Comparison of ENCODE assay signal across 7 mouse cellular contexts in the genomic region with DNA sequence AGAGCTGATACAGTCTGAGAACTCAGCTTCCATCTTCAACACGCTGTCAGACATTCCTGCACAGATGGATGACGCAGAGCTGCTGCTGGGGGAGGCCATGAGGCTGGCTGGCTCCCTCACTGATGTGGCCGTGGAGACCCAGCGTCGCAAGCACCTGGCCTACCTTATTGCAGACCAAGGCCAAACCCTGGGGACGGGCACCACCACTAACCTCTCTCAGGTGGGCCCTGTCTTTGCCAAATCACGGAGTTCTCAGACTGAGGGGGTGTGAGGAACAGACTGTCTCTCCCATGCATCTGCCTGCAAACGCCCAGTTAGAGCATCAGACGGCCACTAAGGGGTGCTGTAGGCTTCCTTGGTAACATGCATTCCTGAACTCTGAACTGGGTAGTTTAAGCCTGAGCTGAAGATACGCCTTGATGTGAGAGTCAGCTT. TPM values are rescaled to one million over a fixed set of nuclear protein-coding genes. Genes with fewer than 3 reads are reported as not detected.
DNase-seq lines count a peak whose midpoint lies in the region; ATAC-seq and TF ChIP-seq lines count a peak whose summit lies in the region.

No protein-coding gene starts in this region.

- in situ Hi-C loops in CH12.LX (cut with MboI; ENCODE audit: low pct_ligation_motif_present, low pct_unique_long_range_greater_than_20kb, low sequenced_read_pairs) = no loop called here

- dilution Hi-C loops in CH12.LX (cut with MboI; ENCODE audit: extremely low pct_ligation_motif_present, extremely low pct_unique_long_range_greater_than_20kb, low sequenced_read_pairs) = no loop called here

- H3K79me2 ChIP-seq in CH12.LX (replicated peaks; ENCODE audit: control insufficient read depth, extremely low read depth, insufficient read depth, poor library complexity, severe bottlenecking) = no peaks in the 10 kb centered on the region

- H3K9me3 ChIP-seq in CH12.LX (replicated peaks; ENCODE audit: low read length) = no peaks in the 10 kb centered on the region
- H3K9me3 ChIP-seq in forebrain, embryonic 13.5 days (replicated peaks) = no peaks in the 10 kb centered on the region

- H3K9ac ChIP-seq in CH12.LX (ENCODE audit: insufficient read depth, low read depth) = no peak overlapping the region
- no peak overlapping the region for H3K9ac ChIP-seq in forebrain, embryonic 13.5 days

- peaks cover 63 to 91% of the 10 kb centered on the region in 2 experiments for H3K36me3 ChIP-seq in CH12.LX (replicated peaks in 1 of 2; ENCODE audit: control insufficient read depth in 1 of 2, insufficient read depth in 1 of 2, low read length in 1 of 2)
- H3K36me3 ChIP-seq in forebrain, embryonic 13.5 days (ENCODE audit: poor library complexity, severe bottlenecking) = peaks cover 75% of the 10 kb centered on the region

- TF ChIP-seq CTCF in layer of hippocampus, adult 2 months (conservative IDR thresholded peaks at IDR 0.05) = peak; percentile 74
- peak; percentile 12 to 72; a peak in 2 of 4 replicates for TF ChIP-seq CTCF in CH12.LX (conservative IDR thresholded peaks at IDR 0.05 in 1 of 2, IDR thresholded peaks at IDR 0.05 in 1 of 2; ENCODE audit: low read depth in 2 of 2, low read length in 2 of 2)

- no peak for TF ChIP-seq EP300 in CH12.LX (IDR thresholded peaks at IDR 0.05; ENCODE audit: low read length)

- no peaks in the 10 kb centered on the region for H3K4me1 ChIP-seq in CH12.LX (ENCODE audit: control insufficient read depth in 1 of 2, insufficient read depth in 2 of 2)
- H3K4me1 ChIP-seq in forebrain, embryonic 13.5 days = no peaks in the 10 kb centered on the region

- no peak overlapping the region for H3K4me3 ChIP-seq in layer of hippocampus, adult 2 months
- H3K4me3 ChIP-seq in CH12.LX (replicated peaks in 1 of 3; ENCODE audit: low read depth in 2 of 3, low read length in 2 of 3, poor library complexity in 1 of 3) = no peak overlapping the region
- no peak overlapping the region for H3K4me3 ChIP-seq in forebrain, embryonic 13.5 days

- H3K27me3 ChIP-seq in CH12.LX (replicated peaks) = no peaks in the 10 kb centered on the region
- H3K27me3 ChIP-seq in forebrain, embryonic 13.5 days = no peaks in the 10 kb centered on the region

- no peak for TF ChIP-seq POLR2A in CH12.LX (IDR thresholded peaks at IDR 0.05; ENCODE audit: low read depth, low read length)

- ATAC-seq in forebrain, embryonic 13.5 days = no peak

- no peak overlapping the region for H3K4me2 ChIP-seq in CH12.LX (ENCODE audit: insufficient read depth, low read depth, poor library complexity, severe bottlenecking)
- H3K4me2 ChIP-seq in forebrain, embryonic 13.5 days = no peak overlapping the region

- DNase-seq in layer of hippocampus, adult 2 months (ENCODE audit: low spot score in 2 of 2) = peak in 1 of 2 experiments; percentile 65
- DNase-seq in layer of hippocampus, adult 9-11 months = no peak
- DNase-seq in CH12.LX (ENCODE audit: extremely low read depth) = peak; percentile 47
- DNase-seq in adipocyte (ENCODE audit: low spot score) = peak; percentile 16
- DNase-seq in lung, postnatal 10 days = peak; percentile 55
- no peak for DNase-seq in urinary bladder, postnatal 10 days (ENCODE audit: low spot score)

- peak; percentile 67 for TF ChIP-seq RAD21 in CH12.LX (IDR thresholded peaks at IDR 0.05; ENCODE audit: low read depth, low read length)

- WGBS in forebrain, embryonic 13.5 days = 67% methylated on average over 10 of the region's 10 CpGs

- H3K27ac ChIP-seq in layer of hippocampus, adult 2 months = peak overlapping the region; percentile 81
- H3K27ac ChIP-seq in CH12.LX (ENCODE audit: insufficient read depth, low read depth) = no peak overlapping the region
- no peak overlapping the region for H3K27ac ChIP-seq in forebrain, embryonic 13.5 days

TF ChIP-seq in CH12.LX, 34 proteins besides CTCF, POLR2A, EP300 and RAD21:
- TF ChIP-seq SMC3 (IDR thresholded peaks at IDR 0.05; ENCODE audit: low read depth, low read length) (peak; percentile 63), USF1 (IDR thresholded peaks at IDR 0.05; ENCODE audit: low read depth, low read length) (no peak), ZMIZ1 (IDR thresholded peaks at IDR 0.05; ENCODE audit: low read depth, low read length) (no peak), TBP (conservative IDR thresholded peaks at IDR 0.05; ENCODE audit: low read depth, low read length) (no peak), MXI1 (IDR thresholded peaks at IDR 0.05; ENCODE audit: low read depth, low read length) (no peak), MAX (IDR thresholded peaks at IDR 0.05; ENCODE audit: low read length) (no peak), ZC3H11A (IDR thresholded peaks at IDR 0.05; ENCODE audit: low read depth, low read length) (no peak)

RNA-seq across cellular contexts. Expression of a gene that starts 31.1 kb away (rescaled TPM):
- total RNA-seq in layer of hippocampus, adult 2 months (2021) = 10 to 100 TPM; 83.0 to 89.2 TPM
- total RNA-seq in CH12.LX (2012; rRNA removed) = 25.5 and 29.5 TPM in 2 replicates
- 14.4 and 15.5 TPM in 2 replicates for total RNA-seq in CH12.LX (2014; rRNA removed)
- polyA plus RNA-seq in CH12.LX (2012; ENCODE audit: insufficient read length, low read depth) = 15.0 and 19.9 TPM in 2 replicates
- 39.2 and 42.5 TPM in 2 replicates for polyA plus RNA-seq in forebrain, embryonic 13.5 days (2015; fragmentation: Nextera tagmentation; extraction: Ambion mirVana)

Comparison
In these comparisons a context has a peak if more than half of its experiments do, and no peak if none do; other contexts are left out.
1. DNase-seq: peak in CH12.LX (single experiment), adipocyte (single experiment) and lung, postnatal 10 days (single experiment); none in layer of hippocampus, adult 9-11 months (single experiment) and urinary bladder, postnatal 10 days (single experiment).